Mouse (Mus musculus) cerebellum, adult 8-10 months (tissue): Measurements from ENCODE around the gene Zfp2.

Experiments used
- DNase-seq: peaks from one replicate; pipeline ENCODE4 v3.0.0; 2022

The Zfp2 gene

GRCm38 (mm10) chr11:50850989-50851601 is 64.9 kb downstream of the Zfp2 start:
- no peak for DNase-seq

DNA sequence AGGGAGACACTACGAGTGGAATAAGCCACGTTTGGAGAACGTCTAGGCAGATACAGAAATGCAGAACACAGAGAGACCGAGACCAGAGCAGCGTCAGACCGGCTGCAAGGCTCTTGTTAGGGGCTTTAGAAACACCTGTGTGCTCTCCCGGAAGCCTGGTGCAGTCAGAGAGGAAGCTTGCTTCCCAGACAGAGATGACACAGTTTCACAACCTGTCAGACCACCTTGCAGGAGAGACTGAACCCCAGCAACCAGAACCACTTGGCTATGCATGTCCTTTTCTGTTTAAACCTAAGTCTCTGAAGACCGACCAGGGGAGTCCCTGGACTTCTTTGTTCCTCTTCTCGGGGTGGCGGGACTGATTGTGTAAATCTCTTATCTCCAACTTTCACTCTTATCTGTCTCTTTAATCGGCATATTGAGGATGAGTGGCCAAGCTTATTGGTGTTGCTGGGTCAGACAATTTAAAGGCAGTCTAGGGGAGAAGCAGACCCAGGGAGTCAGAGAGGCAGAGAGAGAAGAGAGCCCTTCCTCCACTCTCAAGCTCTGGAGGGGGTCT is 65.7 kb downstream of the Zfp2 start, which contains the start of gene Grm6:
Grm6 (plus strand) TSS at position 509 of the 559 bp plus-strand sequence.
- no peak for DNase-seq

- no peak for DNase-seq
Measured at GRCm38 (mm10) chr11:50849310-50849709, 66.7 kb downstream of the Zfp2 start.
